Mouse (Mus musculus): ENCODE measurements around the gene Fkbp5. TPM values are rescaled to one million over a fixed set of nuclear protein-coding genes. Genes with fewer than 3 reads are reported as not detected.

The Fkbp5 gene
- total and polyA plus RNA-seq, 3 experiments, result 14.4 to 31.4 (median 22.6) TPM

GRCm38 (mm10) chr17:28520561-28520960 lies 3.2 kb upstream of the Fkbp5 start:
- Histone ChIP-seq H3K79me2 (replicated peaks; ENCODE audit: control insufficient read depth, extremely low read depth, insufficient read depth, poor library complexity, severe bottlenecking) (no peaks in the 10 kb centered on the region), H3K9me3 (replicated peaks; ENCODE audit: low read length) (peaks cover 3% of the 10 kb centered on the region)

GRCm38 (mm10) chr17:28519827-28520226 lies 2.5 kb upstream of the Fkbp5 start:
- Histone ChIP-seq H3K79me2 (replicated peaks; ENCODE audit: control insufficient read depth, extremely low read depth, insufficient read depth, poor library complexity, severe bottlenecking) (no peaks in the 10 kb centered on the region), H3K4me2 (ENCODE audit: insufficient read depth, low read depth, poor library complexity, severe bottlenecking) (no peak overlapping the region), H3K9me3 (replicated peaks; ENCODE audit: low read length) (peaks cover 3% of the 10 kb centered on the region), H3K27ac (ENCODE audit: insufficient read depth, low read depth) (no peak overlapping the region), H3K4me1 (ENCODE audit: control insufficient read depth in 1 of 2, insufficient read depth in 2 of 2) (peaks cover 26 to 64% of the 10 kb centered on the region in 2 experiments), H3K27me3 (replicated peaks) (peaks cover 18% of the 10 kb centered on the region), H3K36me3 (replicated peaks in 1 of 2; ENCODE audit: control insufficient read depth in 1 of 2, insufficient read depth in 1 of 2, low read length in 1 of 2) (peaks cover 0 to 2% of the 10 kb centered on the region in 2 experiments), H3K4me3 (replicated peaks in 1 of 3; ENCODE audit: low read depth in 2 of 3, low read length in 2 of 3, poor library complexity in 1 of 3) (no peak overlapping the region), H3K9ac (ENCODE audit: insufficient read depth, low read depth) (no peak overlapping the region)
- dilution Hi-C loops (cut with MboI; ENCODE audit: extremely low pct_ligation_motif_present, extremely low pct_unique_long_range_greater_than_20kb, low sequenced_read_pairs), result no loop called here
- no peak for DNase-seq (ENCODE audit: extremely low read depth)
- in situ Hi-C loops (cut with MboI; ENCODE audit: low pct_ligation_motif_present, low pct_unique_long_range_greater_than_20kb, low sequenced_read_pairs), result loop anchor here (5.0 to 25.0 kb wide), 3 partner anchors 43 to 308 kb away; partner anchors contain the start of gene Def6
- no peak for TF ChIP-seq MAZ (IDR thresholded peaks at IDR 0.05; ENCODE audit: low read depth, low read length)
- TF ChIP-seq SIN3A (IDR thresholded peaks at IDR 0.05; ENCODE audit: low read length), result no peak
- peak; percentile 35 for TF ChIP-seq RAD21 (IDR thresholded peaks at IDR 0.05; ENCODE audit: low read depth, low read length)
- peak; percentile 55 to 72 for TF ChIP-seq CTCF (conservative IDR thresholded peaks at IDR 0.05 in 1 of 2, IDR thresholded peaks at IDR 0.05 in 1 of 2; ENCODE audit: low read depth in 2 of 2, low read length in 2 of 2)
- peak; percentile 59 for TF ChIP-seq SMC3 (IDR thresholded peaks at IDR 0.05; ENCODE audit: low read depth, low read length)

More at GRCm38 (mm10) chr17:28520561-28520960, 3.2 kb upstream of the Fkbp5 start:
- Histone ChIP-seq H3K4me3 (replicated peaks in 1 of 3; ENCODE audit: low read depth in 2 of 3, low read length in 2 of 3, poor library complexity in 1 of 3) (no peak overlapping the region), H3K4me1 (ENCODE audit: control insufficient read depth in 1 of 2, insufficient read depth in 2 of 2) (peaks cover 25 to 65% of the 10 kb centered on the region in 2 experiments), H3K36me3 (replicated peaks in 1 of 2; ENCODE audit: control insufficient read depth in 1 of 2, insufficient read depth in 1 of 2, low read length in 1 of 2) (peaks cover 0 to 2% of the 10 kb centered on the region in 2 experiments), H3K27ac (ENCODE audit: insufficient read depth, low read depth) (no peak overlapping the region), H3K27me3 (replicated peaks) (peaks cover 18% of the 10 kb centered on the region), H3K9ac (ENCODE audit: insufficient read depth, low read depth) (no peak overlapping the region), H3K4me2 (ENCODE audit: insufficient read depth, low read depth, poor library complexity, severe bottlenecking) (no peak overlapping the region)
- TF ChIP-seq SIN3A (IDR thresholded peaks at IDR 0.05; ENCODE audit: low read length), result no peak
- TF ChIP-seq MYC (IDR thresholded peaks at IDR 0.05; ENCODE audit: low read depth, low read length), result no peak
- TF ChIP-seq NRF1 (IDR thresholded peaks at IDR 0.05; ENCODE audit: low read depth, low read length), result no peak
- no peak for TF ChIP-seq TBP (conservative IDR thresholded peaks at IDR 0.05; ENCODE audit: low read depth, low read length)
- TF ChIP-seq ZNF384 (IDR thresholded peaks at IDR 0.05; ENCODE audit: low read depth, low read length), result no peak
- no peak for TF ChIP-seq ZKSCAN1 (IDR thresholded peaks at IDR 0.05; ENCODE audit: borderline replicate concordance, low read depth, low read length)
- no peak for TF ChIP-seq JUN (IDR thresholded peaks at IDR 0.05; ENCODE audit: insufficient read depth, low read depth, low read length)
- TF ChIP-seq MAZ (IDR thresholded peaks at IDR 0.05; ENCODE audit: low read depth, low read length), result no peak
- no peak for TF ChIP-seq ETS1 (conservative IDR thresholded peaks at IDR 0.05; ENCODE audit: low read depth, low read length)
- TF ChIP-seq HCFC1 (IDR thresholded peaks at IDR 0.05; ENCODE audit: low read depth, low read length), result no peak
- no peak for TF ChIP-seq RCOR1 (conservative IDR thresholded peaks at IDR 0.05; ENCODE audit: low read depth, low read length)
- no peak for TF ChIP-seq POLR2A (IDR thresholded peaks at IDR 0.05; ENCODE audit: low read depth, low read length)
- TF ChIP-seq BHLHE40 (IDR thresholded peaks at IDR 0.05; ENCODE audit: low read depth, low read length), result no peak
- no peak for TF ChIP-seq USF2 (conservative IDR thresholded peaks at IDR 0.05; ENCODE audit: low read depth, low read length)
- DNase-seq (ENCODE audit: extremely low read depth), result no peak
- in situ Hi-C loops (cut with MboI; ENCODE audit: low pct_ligation_motif_present, low pct_unique_long_range_greater_than_20kb, low sequenced_read_pairs), result loop anchor here (5.0 to 25.0 kb wide), 3 partner anchors 43 to 308 kb away; partner anchors contain the start of gene Def6
- dilution Hi-C loops (cut with MboI; ENCODE audit: extremely low pct_ligation_motif_present, extremely low pct_unique_long_range_greater_than_20kb, low sequenced_read_pairs), result no loop called here
